Mouse (Mus musculus) layer of hippocampus, postnatal 10 days (tissue): ENCODE measurements around the gene Slc5a10. TPM values are rescaled to one million over a fixed set of nuclear protein-coding genes. Genes with fewer than 3 reads are reported as not detected.

Experiments used
- DNase-seq, 2 experiments: peaks; one replicate each; pipeline ENCODE4 v3.0.0; 2021; ENCODE audit warnings: low spot score in 2 of 2
- long read RNA-seq: library from polyadenylated mRNA; stranded (forward); transcript quantifications from one replicate; pipeline ENCODE4 v2.0.0, GENCODE M21; 2023
- total RNA-seq, 2 experiments: library from RNA; stranded (reverse); gene quantifications; 2 replicates each; pipeline ENCODE4 v1.2.3; 2021

Slc5a10 gene
- total RNA-seq, result under 1 TPM in 1 of 2 experiments, not detected in 1; 0.69 TPM
- long read RNA-seq, partial matches to known transcripts, result 0 of 1 reads
- long read RNA-seq, other reads (novel, unspliced or antisense), result 1 of 1 reads

- no peak for DNase-seq
Measured at GRCm38 (mm10) chr11:61720636-61721035, at the start of gene Slc5a10. TSS of gene Slc5a10 (minus strand) at chr11:61720826.

- DNase-seq, result peak; percentile 99 to 100
Measured at GRCm38 (mm10) chr11:61761584-61762407, 41.2 kb upstream of the Slc5a10 start, which contains the start of gene Prpsap2. TSS of gene Prpsap2 (minus strand) at chr11:61762088.

DNA sequence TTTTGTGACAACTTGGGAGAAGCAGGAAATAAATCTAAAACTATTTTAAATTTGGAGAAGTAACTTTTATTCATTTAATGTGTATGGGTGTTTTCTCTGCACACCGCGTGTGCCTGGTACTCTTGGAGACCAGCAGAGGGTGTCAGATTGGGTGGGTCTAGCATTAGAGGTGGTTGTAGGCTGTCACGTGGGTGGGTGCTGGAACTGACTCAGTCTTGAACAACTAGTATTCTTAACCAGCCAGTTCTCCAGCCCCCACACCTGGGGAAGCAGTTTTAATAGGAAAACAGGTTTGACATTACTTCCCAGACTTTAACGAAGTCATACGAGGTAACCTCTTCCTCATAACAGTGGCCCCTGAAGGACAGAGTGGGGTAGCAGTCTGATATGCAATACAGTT, 39.9 kb upstream of the Slc5a10 start:
- DNase-seq, result no peak

DNA sequence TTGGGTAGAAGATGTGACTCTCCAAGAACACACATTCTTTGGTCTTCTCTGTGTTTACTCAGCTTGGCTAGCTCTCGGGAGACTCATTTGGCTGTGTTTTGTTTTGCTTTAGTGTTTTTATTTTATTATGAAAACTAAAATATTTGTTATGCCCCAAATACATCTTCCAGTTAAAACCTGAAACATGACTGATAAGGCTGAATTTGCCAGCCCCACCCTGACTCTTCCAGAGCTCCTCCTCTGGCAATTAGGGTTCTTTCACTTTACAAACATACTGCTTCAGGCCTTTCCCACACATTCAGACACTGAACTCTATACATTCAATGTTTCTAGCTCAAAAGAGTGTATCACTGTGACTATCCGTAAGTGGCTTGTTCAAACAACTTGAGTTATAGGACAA, 36.5 kb upstream of the Slc5a10 start:
- DNase-seq, result no peak

DNA sequence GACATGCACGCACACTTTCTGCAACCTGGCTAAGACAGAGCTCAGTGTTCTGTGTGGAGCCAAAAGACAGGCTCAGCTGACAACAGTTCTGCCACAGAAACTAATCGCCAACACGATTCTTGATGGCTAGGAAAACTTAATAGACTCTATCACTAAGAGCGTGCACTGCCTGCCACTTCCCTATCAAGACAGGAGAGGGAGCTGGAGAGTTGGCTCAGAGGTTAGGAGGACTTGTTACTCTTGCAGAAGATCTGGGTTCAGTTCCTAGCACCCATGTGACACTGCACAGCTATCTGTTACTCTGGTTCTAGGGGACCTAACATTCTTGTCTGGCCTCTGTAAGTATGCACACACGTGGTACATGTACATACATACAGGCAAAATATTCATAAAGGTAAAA, 31.0 kb upstream of the Slc5a10 start:
- DNase-seq, result no peak

- DNase-seq, result no peak
Measured at GRCm38 (mm10) chr11:61747161-61747560, 26.5 kb upstream of the Slc5a10 start.

- DNase-seq, result no peak
Measured at GRCm38 (mm10) chr11:61745781-61746180, 25.2 kb upstream of the Slc5a10 start.

- no peak for DNase-seq
Measured at GRCm38 (mm10) chr11:61744460-61744859, 23.8 kb upstream of the Slc5a10 start.

DNA sequence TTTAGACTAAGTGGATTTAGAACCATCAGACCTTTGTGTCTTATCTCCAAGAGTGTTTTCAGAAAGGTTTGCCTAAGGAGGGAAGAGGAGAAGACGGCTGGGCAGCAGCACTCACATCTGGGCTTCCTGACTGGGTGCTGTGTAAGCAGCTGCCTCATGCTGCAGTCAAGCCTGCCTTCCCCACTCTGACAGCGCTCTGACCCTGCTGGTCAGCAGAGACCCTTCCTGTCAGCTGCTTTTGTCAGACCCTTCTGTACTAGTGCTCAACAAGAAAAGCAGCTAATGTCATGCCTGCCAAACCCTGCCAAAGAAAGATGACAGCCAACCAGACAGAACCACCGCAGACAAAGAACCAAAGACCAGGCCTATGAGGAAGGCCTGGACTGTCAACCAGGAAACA, 23.1 kb upstream of the Slc5a10 start:
- no peak for DNase-seq

GRCm38 (mm10) chr11:61740500-61740899, 19.9 kb upstream of the Slc5a10 start:
- DNase-seq, result no peak

DNA sequence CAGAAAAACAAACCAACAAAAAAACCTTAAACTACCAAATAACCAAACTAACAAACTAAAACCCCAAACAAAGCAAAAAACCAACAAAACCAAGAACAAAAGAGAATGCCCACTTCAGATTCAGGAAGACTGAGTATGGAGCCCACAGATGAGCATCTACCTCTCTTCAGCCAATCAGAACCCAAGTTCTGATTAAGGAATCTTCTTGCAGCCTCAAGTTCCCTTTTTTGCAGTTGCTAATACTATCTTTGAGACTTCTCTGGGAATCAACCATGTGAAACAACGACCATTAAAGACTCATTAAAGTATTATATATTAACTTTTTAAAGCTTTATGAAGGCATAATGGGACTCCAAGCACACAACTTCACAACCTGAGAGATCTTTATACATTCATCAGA, 16.7 kb upstream of the Slc5a10 start:
- no peak for DNase-seq

DNA sequence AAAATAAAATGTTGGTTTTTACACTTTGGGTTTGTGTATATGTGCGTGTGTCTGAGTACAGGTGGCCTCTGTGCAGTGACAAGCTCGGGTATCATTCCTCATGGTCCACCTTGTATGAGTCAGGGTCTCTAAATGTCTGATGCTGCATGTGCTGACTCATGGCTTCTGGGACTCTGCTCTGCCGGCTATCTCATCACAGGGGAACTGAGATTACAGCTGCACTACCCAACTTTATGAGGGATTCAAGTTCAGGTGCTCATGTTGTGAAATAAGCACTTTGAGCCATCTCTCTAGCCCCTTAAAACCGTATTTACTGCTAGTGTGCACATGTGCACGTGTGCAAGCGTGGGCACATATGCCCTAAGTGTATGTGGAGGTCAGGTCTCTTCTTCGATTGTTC, 12.0 kb upstream of the Slc5a10 start:
- DNase-seq, result no peak

DNA sequence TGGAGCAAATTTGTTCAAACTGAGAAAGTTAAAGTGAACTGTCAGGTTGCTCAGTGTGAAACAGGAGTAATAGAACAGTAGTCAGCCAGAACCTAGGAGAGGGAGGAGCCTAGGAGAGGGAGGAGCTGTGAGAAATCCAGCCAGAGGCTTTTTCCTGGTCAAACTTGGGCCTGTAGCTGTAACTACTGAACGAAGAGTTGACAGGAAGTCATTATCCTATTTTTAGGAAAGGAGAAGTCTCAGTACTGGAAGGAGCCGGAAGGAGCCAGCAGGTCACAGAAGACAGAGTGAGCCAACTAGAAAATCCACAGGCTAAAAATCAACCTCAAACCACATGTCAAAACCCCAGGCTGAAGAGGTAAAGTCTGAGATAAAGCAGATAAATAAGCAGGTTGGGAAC, 7.4 kb upstream of the Slc5a10 start:
- no peak for DNase-seq

- no peak for DNase-seq
Measured at GRCm38 (mm10) chr11:61722077-61722476, 1.5 kb upstream of the Slc5a10 start.

DNA sequence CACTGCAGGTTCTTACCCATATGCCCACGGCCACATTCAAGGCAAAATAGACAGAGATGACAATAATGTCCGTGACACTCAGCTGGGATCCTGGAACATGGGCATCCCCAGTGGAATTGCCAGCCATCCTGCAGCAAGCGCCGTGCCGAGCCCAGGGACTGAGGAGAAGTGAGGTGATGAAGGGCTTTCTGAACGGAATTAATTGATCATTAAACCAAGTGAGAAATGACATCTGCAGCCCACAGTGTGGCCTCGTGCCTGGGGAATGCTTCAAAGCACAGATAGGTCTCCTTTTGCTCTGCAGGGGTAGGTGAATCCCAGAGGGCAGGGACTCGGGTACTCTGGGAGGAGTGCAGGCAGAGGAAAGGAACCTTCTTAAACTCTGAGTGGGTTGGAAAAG, 800 bp downstream of the Slc5a10 start:
- DNase-seq, result no peak

GRCm38 (mm10) chr11:61719387-61719786, 1.2 kb downstream of the Slc5a10 start:
- DNase-seq, result no peak

DNA sequence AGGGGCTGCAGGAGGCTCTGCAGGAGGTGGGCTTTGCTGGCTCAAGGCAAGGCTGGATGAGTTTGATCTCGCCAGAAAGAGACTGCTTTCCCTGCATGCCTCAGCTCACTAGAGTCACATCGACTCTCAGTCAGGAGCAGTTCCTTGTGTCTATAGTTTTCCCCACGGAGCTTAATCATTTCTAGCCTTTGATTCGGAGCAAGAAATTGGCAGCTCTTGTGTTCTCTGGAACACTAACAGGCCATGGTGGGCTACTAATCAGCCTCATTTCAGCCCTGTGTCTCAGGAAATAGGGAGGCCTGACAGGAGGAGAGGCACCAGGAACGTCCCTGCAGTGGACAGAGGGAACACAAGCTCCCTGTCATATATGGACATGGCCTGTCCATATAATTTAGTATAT, 2.6 kb downstream of the Slc5a10 start:
- DNase-seq, result no peak

GRCm38 (mm10) chr11:61715130-61715529, 5.5 kb downstream of the Slc5a10 start:
- no peak for DNase-seq

DNA sequence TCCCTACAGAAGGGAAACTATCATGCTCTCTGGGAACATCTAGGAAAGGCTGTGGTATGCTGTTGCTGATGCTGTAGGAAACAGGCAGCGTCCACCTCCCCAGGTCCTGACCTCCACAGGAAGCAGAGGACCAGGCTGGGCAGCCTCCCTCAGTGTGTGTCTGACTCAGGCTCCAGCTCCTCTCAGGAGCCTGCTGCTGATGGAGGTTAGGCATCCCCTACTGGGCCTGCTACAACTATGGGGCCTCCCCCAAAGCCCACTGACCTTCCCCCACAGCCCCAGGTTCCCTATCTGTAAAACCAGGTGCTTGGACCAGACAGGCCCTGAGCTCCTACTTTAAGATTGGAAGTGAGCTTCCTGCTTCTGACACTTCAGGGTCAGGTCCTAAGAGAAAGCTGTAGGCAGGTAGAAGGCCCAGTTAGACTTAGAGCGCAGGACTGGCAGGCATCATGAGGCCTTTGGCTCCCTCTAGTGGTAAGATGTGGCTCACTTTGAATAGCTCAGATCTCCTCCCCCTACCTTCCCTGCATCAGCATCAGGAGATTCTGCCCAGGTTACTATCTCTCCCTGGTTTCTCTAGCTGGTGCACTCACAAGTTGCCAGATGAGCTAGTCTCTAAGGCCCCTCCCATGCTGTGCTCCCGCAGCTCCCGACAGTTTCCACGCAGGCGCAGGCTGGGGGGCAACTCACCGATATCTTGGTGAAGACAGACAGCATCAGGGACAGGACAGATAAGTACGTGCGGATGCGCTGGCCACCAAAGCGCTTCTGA, 6.1 kb downstream of the Slc5a10 start:
- DNase-seq, result peak; percentile 75 to 83

DNA sequence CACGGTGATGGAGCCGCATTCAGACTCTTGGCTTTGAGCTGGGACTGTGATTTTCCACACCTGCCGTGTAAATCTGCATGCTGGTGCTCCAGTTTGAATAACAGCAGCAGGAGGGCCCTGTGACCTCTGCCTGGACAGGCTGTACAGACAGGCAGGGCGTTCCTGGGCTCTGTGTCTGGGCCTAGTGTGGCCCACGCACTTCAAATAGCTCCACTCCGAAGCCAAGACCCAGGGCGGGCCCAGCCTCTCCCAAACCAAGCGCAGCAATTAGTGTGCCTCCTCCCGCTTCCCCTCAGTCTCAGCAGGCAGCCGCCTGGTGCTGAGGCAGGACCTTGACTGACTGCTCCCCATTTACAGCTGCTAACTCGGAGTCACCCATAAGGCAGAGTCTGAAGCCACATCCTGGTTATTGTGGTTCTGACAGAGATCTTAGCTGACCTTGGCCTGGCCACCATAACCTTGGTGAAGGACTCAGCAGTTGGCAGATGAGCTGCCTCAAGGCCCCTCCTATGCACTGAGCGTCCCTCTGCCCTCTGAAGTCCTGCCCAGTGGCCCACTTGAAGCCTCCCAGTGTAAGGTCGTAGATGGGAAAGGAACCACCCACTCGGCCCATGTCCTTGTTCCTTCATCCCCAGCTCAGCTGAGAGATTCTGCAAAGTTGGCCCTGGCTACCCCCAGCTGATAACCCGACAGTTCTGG, 7.3 kb downstream of the Slc5a10 start:
- no peak for DNase-seq

DNA sequence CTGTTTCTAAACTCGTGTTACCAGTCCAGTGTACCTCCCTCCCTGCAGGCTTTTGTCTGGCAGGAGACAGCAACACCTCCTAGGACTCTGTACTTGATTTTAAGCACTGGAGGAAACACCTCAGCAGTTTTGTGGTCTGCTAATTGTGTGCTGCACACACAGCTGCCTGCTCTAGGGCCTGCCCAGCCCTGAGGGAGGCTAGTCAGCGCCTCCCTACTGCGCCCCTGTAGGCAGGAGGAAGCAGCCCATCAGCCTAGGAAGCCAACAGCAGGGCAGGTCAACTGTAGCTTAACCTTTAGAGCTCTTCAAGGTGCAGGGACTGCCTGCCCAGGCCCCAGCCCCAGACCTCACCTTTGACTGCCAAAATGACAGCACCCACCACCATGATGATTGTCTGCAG, 11.7 kb downstream of the Slc5a10 start:
- no peak for DNase-seq

DNA sequence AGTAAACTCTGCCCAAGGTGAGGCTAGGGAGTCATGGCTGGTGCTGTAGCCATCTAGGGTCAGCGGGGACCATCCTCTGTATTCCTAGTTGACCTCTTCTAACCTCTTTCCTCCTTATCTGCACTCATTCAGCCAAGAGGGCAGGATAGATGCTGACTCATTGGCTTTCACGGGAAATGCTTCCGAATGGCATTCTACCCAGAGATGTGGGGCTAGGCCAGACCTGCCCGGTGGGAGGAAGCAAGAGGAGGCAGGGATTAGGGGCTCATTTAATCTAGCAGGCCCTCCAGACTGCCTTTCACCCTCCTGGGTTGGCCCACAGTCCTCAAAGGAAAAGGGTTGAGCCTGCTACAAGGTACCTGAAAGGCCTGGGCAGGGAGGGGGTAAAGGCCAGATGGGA, 14.4 kb downstream of the Slc5a10 start:
- DNase-seq, result no peak
